Mouse (Mus musculus) G1E (cell line): Measurements from ENCODE around the gene Olfr1197. TPM values are rescaled to one million over a fixed set of nuclear protein-coding genes. Genes with fewer than 3 reads are reported as not detected.

Experiments
- ATAC-seq: 2 replicates; pipeline ENCODE4 v1.8.0; 2016; ENCODE audit warnings: mild to moderate bottlenecking; ENCODE audit not compliant: insufficient number of reproducible peaks, poor library complexity, low FRiP score, severe bottlenecking; ENCODE audit errors: extremely low read depth
- DNase-seq: peaks from one replicate; pipeline ENCODE4 v3.0.0; 2012; ENCODE audit warnings: low spot score
- H3K27me3 ChIP-seq: 2 replicates; pipeline ENCODE4 v1.6.1; 2012; ENCODE audit warnings: mild to moderate bottlenecking, low read length, inconsistent platforms; ENCODE audit not compliant: insufficient read depth
- H3K36me3 ChIP-seq: replicated peaks from 2 replicates; pipeline ENCODE3; 2012; ENCODE audit warnings: mild to moderate bottlenecking, inconsistent platforms
- H3K4me1 ChIP-seq: 2 replicates; pipeline ENCODE4 v1.6.1; 2012; ENCODE audit warnings: low read depth, low read length, inconsistent platforms, mixed read lengths; ENCODE audit not compliant: insufficient read depth
- H3K4me3 ChIP-seq: 2 replicates; pipeline ENCODE4 v1.5.1; 2012; ENCODE audit warnings: low read depth, mild to moderate bottlenecking, inconsistent platforms, low read length, moderate library complexity, mixed read lengths
- H3K9me3 ChIP-seq: replicated peaks from 2 replicates; pipeline ENCODE4 v1.6.1; 2012; ENCODE audit warnings: inconsistent platforms
- CTCF ChIP-seq: IDR thresholded peaks from 2 replicates; pipeline ENCODE4 v1.5.1; 2012; ENCODE audit warnings: low read depth, low read length, inconsistent platforms, mixed read lengths
- GATA1 ChIP-seq: IDR thresholded peaks from 2 replicates; pipeline ENCODE4 v1.6.1; 2012; ENCODE audit warnings: borderline replicate concordance, low read length, inconsistent platforms, mixed read lengths
- GATA2 ChIP-seq: IDR thresholded peaks from 2 replicates; pipeline ENCODE4 v1.6.1; 2012; ENCODE audit warnings: low read depth, low read length, inconsistent platforms, borderline replicate concordance
- POLR2AphosphoS5 ChIP-seq: IDR thresholded peaks from 2 replicates; pipeline ENCODE4 v1.6.1; 2012; ENCODE audit warnings: low read depth, low read length, inconsistent platforms; ENCODE audit not compliant: insufficient replicate concordance
- TAL1 ChIP-seq: conservative IDR thresholded peaks from 2 replicates; pipeline ENCODE4 v1.6.1; 2012; ENCODE audit warnings: low read depth, low read length, inconsistent platforms, mixed read lengths
- polyA plus RNA-seq: library from polyadenylated mRNA; stranded (reverse); fragments of >175 nt; gene quantifications from 2 replicates; pipeline ENCODE4 v1.2.3, GENCODE M21; 2012
- total RNA-seq, 2 experiments: library from RNA; stranded (forward) in 1 of 2; stranded (reverse) in 1 of 2; fragments of 200-1000 nt in 1 of 2; fragments of >200 nt in 1 of 2; fragmentation: Nextera tagmentation in 1 of 2; gene quantifications; 2 replicates each; pipeline ENCODE4 v1.2.3; 2014 to 2017

Olfr1197 gene
- total RNA-seq (2014; fragmentation: Nextera tagmentation) = not detected in 2 replicates
- 0.05 TPM in 1 of 2 replicates, not detected in the other for total RNA-seq (2017)
- polyA plus RNA-seq = not detected in 2 replicates

- H3K36me3 ChIP-seq = no peaks in the 10 kb centered on the region
- TF ChIP-seq GATA2 (no peak), CTCF (no peak), TAL1 (no peak), POLR2AphosphoS5 (no peak), GATA1 (no peak)
- no peak within 1 kb of the TSS for H3K4me3 ChIP-seq
- ATAC-seq (no peak), DNase-seq (no peak)
- no peaks in the 10 kb centered on the region for H3K4me1 ChIP-seq
- no peaks in the 10 kb centered on the region for H3K9me3 ChIP-seq
- H3K27me3 ChIP-seq = no peaks in the 10 kb centered on the region
These were observed at the start of gene Olfr1197 for GRCm38 (mm10) chr2:88732266-88732665. TSS of gene Olfr1197 (minus strand) at chr2:88732366.

- TF ChIP-seq TAL1 = no peak
- no peak for TF ChIP-seq GATA1
- TF ChIP-seq CTCF = no peak
- TF ChIP-seq GATA2 = no peak
- TF ChIP-seq POLR2AphosphoS5 = no peak
- DNase-seq (no peak), ATAC-seq (no peak)
- no peaks in the 10 kb centered on the region for H3K9me3 ChIP-seq
- no peaks in the 10 kb centered on the region for H3K27me3 ChIP-seq
- H3K4me1 ChIP-seq = no peaks in the 10 kb centered on the region
- H3K36me3 ChIP-seq = no peaks in the 10 kb centered on the region
- no peak within 1 kb of the TSS for H3K4me3 ChIP-seq
These were observed 38.2 kb upstream of the Olfr1197 start, which contains the start of gene Olfr1200 for GRCm38 (mm10) chr2:88770388-88770787. TSS of gene Olfr1200 (minus strand) at chr2:88770488.

GRCm38 (mm10) chr2:88760369-88760768 is 28.2 kb upstream of the Olfr1197 start, which contains the start of gene Olfr1199:
TSS of gene Olfr1199 (minus strand) at chr2:88760469.
- no peak for ATAC-seq
- H3K4me1 ChIP-seq = no peaks in the 10 kb centered on the region
- H3K9me3 ChIP-seq = peaks cover 8% of the 10 kb centered on the region
- no peak for TF ChIP-seq CTCF
- TF ChIP-seq GATA2 = no peak
- no peak for TF ChIP-seq GATA1
- TF ChIP-seq TAL1 = no peak
- TF ChIP-seq POLR2AphosphoS5 = no peak
- no peaks in the 10 kb centered on the region for H3K27me3 ChIP-seq
- H3K4me3 ChIP-seq = no peak within 1 kb of the TSS
- no peaks in the 10 kb centered on the region for H3K36me3 ChIP-seq
- no peak for DNase-seq

GRCm38 (mm10) chr2:88751270-88751669 is 19.1 kb upstream of the Olfr1197 start, which contains the start of gene Olfr1198:
TSS of gene Olfr1198 (minus strand) at chr2:88751370.
- H3K9me3 ChIP-seq = no peaks in the 10 kb centered on the region
- no peaks in the 10 kb centered on the region for H3K4me1 ChIP-seq
- no peaks in the 10 kb centered on the region for H3K27me3 ChIP-seq
- no peaks in the 10 kb centered on the region for H3K36me3 ChIP-seq
- ATAC-seq (no peak), DNase-seq (no peak)
- TF ChIP-seq GATA1 = no peak
- TF ChIP-seq GATA2 = no peak
- TF ChIP-seq TAL1 = no peak
- no peak for TF ChIP-seq POLR2AphosphoS5
- no peak for TF ChIP-seq CTCF
- H3K4me3 ChIP-seq = no peak within 1 kb of the TSS

- ATAC-seq (no peak), DNase-seq (no peak)
- H3K4me3 ChIP-seq = no peak overlapping the region
- no peak for TF ChIP-seq TAL1
- H3K27me3 ChIP-seq = no peaks in the 10 kb centered on the region
- H3K9me3 ChIP-seq = peaks cover 3% of the 10 kb centered on the region; the same call in 1 of the 2 replicates
- H3K36me3 ChIP-seq = no peaks in the 10 kb centered on the region
- H3K4me1 ChIP-seq = no peaks in the 10 kb centered on the region
These were observed 11.2 kb upstream of the Olfr1197 start for GRCm38 (mm10) chr2:88743379-88743778.

GRCm38 (mm10) chr2:88704497-88704896 is 27.7 kb downstream of the Olfr1197 start, which contains the start of gene Olfr1196:
TSS of gene Olfr1196 (minus strand) at chr2:88704597.
- no peaks in the 10 kb centered on the region for H3K4me1 ChIP-seq
- no peak for ATAC-seq
- no peak within 1 kb of the TSS for H3K4me3 ChIP-seq
- H3K9me3 ChIP-seq = no peaks in the 10 kb centered on the region
- no peaks in the 10 kb centered on the region for H3K36me3 ChIP-seq
- TF ChIP-seq TAL1 = no peak
- TF ChIP-seq POLR2AphosphoS5 = no peak
- no peak for TF ChIP-seq GATA1
- TF ChIP-seq CTCF = no peak
- no peak for TF ChIP-seq GATA2
- no peaks in the 10 kb centered on the region for H3K27me3 ChIP-seq
- DNase-seq = no peak

- no peaks in the 10 kb centered on the region for H3K36me3 ChIP-seq
- no peaks in the 10 kb centered on the region for H3K4me1 ChIP-seq
- DNase-seq = no peak
- TF ChIP-seq TAL1 = no peak
- TF ChIP-seq POLR2AphosphoS5 = no peak
- TF ChIP-seq GATA1 = no peak
- no peak for TF ChIP-seq GATA2
- no peak for TF ChIP-seq CTCF
- no peaks in the 10 kb centered on the region for H3K27me3 ChIP-seq
- H3K4me3 ChIP-seq = no peak within 1 kb of the TSS
- no peak for ATAC-seq
- 0 out of 2 replicates have a peak, but pooled peaks cover 2% of the 10 kb centered on the region for H3K9me3 ChIP-seq
These were observed 43.1 kb downstream of the Olfr1197 start, which contains the start of gene Olfr1195 for GRCm38 (mm10) chr2:88689087-88689486. TSS of gene Olfr1195 (minus strand) at chr2:88689187.
